Mouse (Mus musculus): Measurements from ENCODE around the gene Rims1. TPM values are rescaled to one million over a fixed set of nuclear protein-coding genes. Genes with fewer than 3 reads are reported as not detected.
A peak's percentile ranks its signal among the peaks of the same experiment; 100 is the strongest.

The Rims1 gene
- polyA plus RNA-seq, 1 experiment from 2014 or later = 10.9 TPM

DNA sequence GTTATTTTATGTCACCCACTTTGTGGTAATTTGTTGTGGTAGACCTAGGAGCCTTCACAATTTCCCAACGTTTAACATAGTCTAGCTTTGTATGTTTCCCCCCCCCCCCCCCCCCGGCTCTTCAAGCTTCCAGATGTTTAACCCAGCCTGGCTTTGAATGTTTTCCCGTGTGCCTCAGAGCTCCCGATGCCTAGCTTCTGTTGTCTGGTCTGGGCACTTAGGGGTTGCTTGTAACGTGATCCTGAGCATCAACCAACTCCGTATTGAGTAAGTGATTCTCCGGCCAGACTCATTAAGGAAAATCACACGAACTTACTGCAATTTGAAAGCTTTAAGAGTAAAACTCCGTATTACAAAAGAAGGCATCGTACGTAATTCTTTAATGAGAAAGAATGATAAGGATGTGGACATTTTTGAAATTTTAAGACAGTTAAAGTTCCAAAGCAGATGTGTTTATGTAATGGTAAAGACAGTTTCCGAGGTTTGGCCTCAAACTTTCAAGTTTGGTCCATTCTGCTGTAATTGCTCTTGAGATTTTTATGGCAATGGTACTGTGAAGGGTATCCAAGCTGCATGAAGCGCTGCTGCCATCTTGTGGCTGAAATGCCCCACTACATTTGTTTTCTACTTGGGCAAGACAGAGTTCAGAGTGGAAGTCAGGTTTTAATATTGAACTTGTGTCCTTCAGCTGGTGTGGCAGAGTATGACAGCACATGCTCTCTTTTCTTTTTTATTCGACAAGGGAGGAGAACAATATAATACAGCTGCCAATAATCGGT, 537.0 kb downstream of the Rims1 start:
- ATAC-seq (ENCODE audit: insufficient read depth, low FRiP score) = 0 out of 2 replicates have a peak, but pooled peaks have one; percentile 50
- H3K27ac ChIP-seq (ENCODE audit: low read length) = no peak overlapping the region
- H3K4me1 ChIP-seq (ENCODE audit: control insufficient read depth, insufficient read depth, low read length) = no peaks in the 10 kb centered on the region
- H3K4me2 ChIP-seq (ENCODE audit: low read depth, low read length) = peak overlapping the region; percentile 50
- H3K9ac ChIP-seq (ENCODE audit: low read length) = peak overlapping the region; percentile 35; the same call in 1 of the 2 replicates
- peak overlapping the region; percentile 16 for H3K4me3 ChIP-seq (replicated peaks; ENCODE audit: low read length)
- WGBS = 21% methylated on average over 15 of the region's 15 CpGs
- no peaks in the 10 kb centered on the region for H3K9me3 ChIP-seq (replicated peaks; ENCODE audit: control insufficient read depth, low read length)
- no peaks in the 10 kb centered on the region for H3K36me3 ChIP-seq (ENCODE audit: control insufficient read depth, insufficient read depth, low read length)
- H3K27me3 ChIP-seq (ENCODE audit: control insufficient read depth, insufficient read depth, low read length) = no peaks in the 10 kb centered on the region

DNA sequence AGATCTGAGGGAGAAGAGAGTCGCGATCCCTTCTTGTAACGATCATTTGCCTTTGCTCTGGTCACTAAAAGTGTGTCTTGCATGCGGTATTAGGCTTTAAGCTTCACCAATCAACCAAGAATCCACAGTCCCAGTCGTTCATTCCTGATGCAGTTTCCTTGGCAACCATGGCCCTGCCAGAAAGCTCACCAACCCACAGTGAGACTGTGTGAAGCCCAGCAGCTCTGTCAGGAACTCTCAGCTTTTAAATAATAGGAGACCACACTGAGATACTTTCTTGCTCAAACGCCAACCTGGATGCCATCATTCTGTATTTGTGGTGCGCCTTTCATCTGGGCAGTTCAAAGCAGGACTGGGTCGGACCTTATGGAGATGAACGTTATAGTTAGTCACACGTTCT, 539.3 kb downstream of the Rims1 start:
- Histone ChIP-seq H3K4me1 (ENCODE audit: control insufficient read depth, insufficient read depth, low read length) (no peaks in the 10 kb centered on the region), H3K4me2 (ENCODE audit: low read depth, low read length) (no peak overlapping the region), H3K4me3 (replicated peaks; ENCODE audit: low read length) (no peak overlapping the region), H3K9me3 (replicated peaks; ENCODE audit: control insufficient read depth, low read length) (no peaks in the 10 kb centered on the region), H3K27ac (ENCODE audit: low read length) (no peak overlapping the region), H3K27me3 (ENCODE audit: control insufficient read depth, insufficient read depth, low read length) (no peaks in the 10 kb centered on the region), H3K36me3 (ENCODE audit: control insufficient read depth, insufficient read depth, low read length) (no peaks in the 10 kb centered on the region), H3K9ac (ENCODE audit: low read length) (no peak overlapping the region)
- ATAC-seq (ENCODE audit: insufficient read depth, low FRiP score) = no peak
- WGBS = 75% methylated on average over 10 of the region's 10 CpGs

DNA sequence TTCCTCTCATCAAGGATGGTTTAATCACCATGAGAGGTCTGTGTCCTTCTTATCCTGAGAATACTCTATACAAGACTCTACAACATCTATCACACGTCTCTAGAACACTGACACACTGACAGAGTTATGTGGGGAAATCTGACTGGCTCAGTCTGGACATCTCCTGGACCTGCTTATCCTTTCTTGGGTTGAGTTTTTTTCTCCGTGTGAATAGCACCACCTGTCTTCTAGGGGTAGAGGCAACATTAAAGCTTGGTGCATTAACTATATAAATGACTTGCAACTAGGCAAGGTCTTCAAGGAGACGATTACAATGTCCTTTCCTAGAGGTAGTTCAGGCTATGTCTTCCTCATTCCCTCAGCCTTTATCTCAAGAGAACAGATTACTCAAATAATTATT, 540.3 kb downstream of the Rims1 start:
- 57% methylated on average over 3 of the region's 3 CpGs for WGBS
- no peak overlapping the region for H3K4me3 ChIP-seq (replicated peaks; ENCODE audit: low read length)
- H3K9me3 ChIP-seq (replicated peaks; ENCODE audit: control insufficient read depth, low read length) = no peaks in the 10 kb centered on the region
- H3K9ac ChIP-seq (ENCODE audit: low read length) = no peak overlapping the region
- no peak overlapping the region for H3K27ac ChIP-seq (ENCODE audit: low read length)
- H3K4me2 ChIP-seq (ENCODE audit: low read depth, low read length) = no peak overlapping the region
- ATAC-seq (ENCODE audit: insufficient read depth, low FRiP score) = no peak
- no peaks in the 10 kb centered on the region for H3K27me3 ChIP-seq (ENCODE audit: control insufficient read depth, insufficient read depth, low read length)
- H3K4me1 ChIP-seq (ENCODE audit: control insufficient read depth, insufficient read depth, low read length) = no peaks in the 10 kb centered on the region
- no peaks in the 10 kb centered on the region for H3K36me3 ChIP-seq (ENCODE audit: control insufficient read depth, insufficient read depth, low read length)

DNA sequence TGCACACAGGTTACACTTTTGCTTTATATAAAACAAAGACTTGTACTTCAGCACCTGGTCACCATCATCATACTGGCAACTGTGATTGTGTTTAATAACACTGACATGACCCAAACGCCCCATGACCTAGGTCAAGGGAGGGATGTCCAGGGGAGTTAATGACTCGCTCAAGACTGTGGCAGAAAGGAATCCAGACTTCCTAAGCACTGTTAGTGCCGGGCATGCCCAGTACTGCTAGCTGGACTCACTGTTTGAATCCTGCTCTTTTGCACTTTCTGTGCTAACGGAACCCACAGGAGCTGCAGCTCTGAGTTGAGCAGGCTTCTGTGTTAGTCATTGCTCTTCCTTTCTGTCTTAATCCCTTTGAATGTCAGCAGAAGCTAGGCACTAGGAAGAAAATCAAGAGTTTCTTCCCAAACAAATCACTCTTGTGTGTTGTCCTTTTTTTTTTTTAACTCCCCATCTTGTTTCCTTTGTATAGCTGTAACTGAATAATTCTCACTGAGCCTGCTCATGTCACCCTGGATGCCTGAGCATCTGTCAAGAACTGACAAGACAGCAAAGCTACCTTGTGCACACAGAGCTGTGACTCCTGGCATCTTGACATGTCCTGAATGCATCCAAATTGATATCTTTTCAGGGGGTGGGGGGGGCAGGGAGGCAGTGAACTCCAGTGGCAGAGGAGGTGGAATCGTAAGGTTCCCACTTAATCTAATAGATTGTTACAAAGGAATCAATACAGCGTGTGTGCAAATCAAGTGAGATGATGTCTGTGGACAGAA, 543.4 kb downstream of the Rims1 start:
- ATAC-seq (ENCODE audit: insufficient read depth, low FRiP score) = no peak
- 42% methylated on average over 6 of the region's 6 CpGs for WGBS
- no peak overlapping the region for H3K27ac ChIP-seq (ENCODE audit: low read length)

DNA sequence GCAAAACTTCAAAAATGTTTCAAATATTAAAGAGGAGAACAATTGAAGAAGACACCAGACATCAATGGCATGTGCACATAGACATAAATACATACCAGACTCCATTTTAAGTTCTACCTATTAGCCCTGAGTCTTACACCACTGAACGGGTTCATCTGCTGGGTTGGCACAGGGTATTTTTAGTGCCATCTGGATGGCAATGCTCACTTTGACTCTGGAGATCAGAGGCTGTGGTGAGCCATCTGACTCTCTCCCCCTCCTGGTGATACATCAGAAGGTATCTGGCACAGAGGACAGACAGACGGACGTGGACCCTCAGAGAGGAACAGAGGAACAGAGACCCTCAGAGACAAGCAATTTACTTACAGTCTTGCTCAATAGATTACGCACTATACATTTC, 544.1 kb downstream of the Rims1 start:
- Histone ChIP-seq H3K27ac (ENCODE audit: low read length) (no peak overlapping the region), H3K4me1 (ENCODE audit: control insufficient read depth, insufficient read depth, low read length) (no peaks in the 10 kb centered on the region), H3K4me2 (ENCODE audit: low read depth, low read length) (no peak overlapping the region), H3K4me3 (replicated peaks; ENCODE audit: low read length) (no peak overlapping the region), H3K9me3 (replicated peaks; ENCODE audit: control insufficient read depth, low read length) (no peaks in the 10 kb centered on the region), H3K27me3 (ENCODE audit: control insufficient read depth, insufficient read depth, low read length) (no peaks in the 10 kb centered on the region), H3K9ac (ENCODE audit: low read length) (no peak overlapping the region), H3K36me3 (ENCODE audit: control insufficient read depth, insufficient read depth, low read length) (no peaks in the 10 kb centered on the region)
- WGBS = 83% methylated on average over 4 of the region's 4 CpGs
- ATAC-seq (ENCODE audit: insufficient read depth, low FRiP score) = no peak

More for the DNA sequence above, 543.4 kb downstream of the Rims1 start:
- H3K27me3 ChIP-seq (ENCODE audit: control insufficient read depth, insufficient read depth, low read length) = no peaks in the 10 kb centered on the region
- H3K9ac ChIP-seq (ENCODE audit: low read length) = no peak overlapping the region
- no peak overlapping the region for H3K4me2 ChIP-seq (ENCODE audit: low read depth, low read length)
- no peaks in the 10 kb centered on the region for H3K36me3 ChIP-seq (ENCODE audit: control insufficient read depth, insufficient read depth, low read length)
- H3K4me3 ChIP-seq (replicated peaks; ENCODE audit: low read length) = no peak overlapping the region
- H3K4me1 ChIP-seq (ENCODE audit: control insufficient read depth, insufficient read depth, low read length) = no peaks in the 10 kb centered on the region
- H3K9me3 ChIP-seq (replicated peaks; ENCODE audit: control insufficient read depth, low read length) = no peaks in the 10 kb centered on the region

DNA sequence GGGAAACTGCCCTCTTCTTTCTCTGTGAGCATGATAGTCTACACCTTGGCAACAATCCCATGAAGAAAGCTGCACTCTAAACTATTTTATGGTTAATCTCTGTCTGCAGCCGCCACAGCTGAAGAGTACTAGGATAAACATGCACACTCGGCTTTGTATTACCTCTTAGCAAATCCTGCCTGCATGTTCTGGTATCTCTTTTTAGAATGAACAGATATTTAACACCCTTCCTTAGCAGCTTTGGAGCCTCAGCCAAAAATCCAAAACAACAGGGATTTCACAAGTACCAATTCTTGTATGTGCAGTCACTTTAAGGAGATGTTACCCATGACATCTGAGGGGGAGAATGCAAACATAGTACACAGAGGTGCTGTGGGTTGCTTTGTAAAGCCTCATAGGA, 545.5 kb downstream of the Rims1 start:
- Histone ChIP-seq H3K36me3 (ENCODE audit: control insufficient read depth, insufficient read depth, low read length) (no peaks in the 10 kb centered on the region), H3K9me3 (replicated peaks; ENCODE audit: control insufficient read depth, low read length) (no peaks in the 10 kb centered on the region), H3K9ac (ENCODE audit: low read length) (no peak overlapping the region), H3K27me3 (ENCODE audit: control insufficient read depth, insufficient read depth, low read length) (no peaks in the 10 kb centered on the region), H3K4me2 (ENCODE audit: low read depth, low read length) (no peak overlapping the region), H3K4me3 (replicated peaks; ENCODE audit: low read length) (no peak overlapping the region), H3K4me1 (ENCODE audit: control insufficient read depth, insufficient read depth, low read length) (no peaks in the 10 kb centered on the region), H3K27ac (ENCODE audit: low read length) (no peak overlapping the region)
- WGBS = 45% methylated on average over 2 of the region's 2 CpGs
- ATAC-seq (ENCODE audit: insufficient read depth, low FRiP score) = no peak

DNA sequence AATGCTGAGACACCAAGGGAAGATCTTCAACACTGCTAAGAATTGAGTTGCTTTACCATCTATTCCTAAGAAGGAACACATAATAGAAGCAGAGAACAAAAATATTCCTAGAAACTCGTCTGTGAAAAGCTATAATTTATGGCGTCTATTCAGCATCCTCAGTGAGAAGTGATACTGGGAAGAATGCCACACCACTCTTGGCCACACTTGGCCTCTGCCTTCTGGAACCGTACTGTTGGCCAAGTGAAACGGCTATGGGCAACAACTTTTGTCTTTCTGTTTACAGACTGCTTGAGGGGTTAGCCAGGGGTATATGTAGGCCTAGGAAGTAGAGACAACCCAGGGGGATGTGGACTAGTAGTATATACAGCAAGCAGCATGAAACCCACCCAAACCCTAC, 547.4 kb downstream of the Rims1 start:
- H3K4me3 ChIP-seq (replicated peaks; ENCODE audit: low read length) = no peak overlapping the region
- no peak overlapping the region for H3K27ac ChIP-seq (ENCODE audit: low read length)
- WGBS = 59% methylated on average over 4 of the region's 4 CpGs

DNA sequence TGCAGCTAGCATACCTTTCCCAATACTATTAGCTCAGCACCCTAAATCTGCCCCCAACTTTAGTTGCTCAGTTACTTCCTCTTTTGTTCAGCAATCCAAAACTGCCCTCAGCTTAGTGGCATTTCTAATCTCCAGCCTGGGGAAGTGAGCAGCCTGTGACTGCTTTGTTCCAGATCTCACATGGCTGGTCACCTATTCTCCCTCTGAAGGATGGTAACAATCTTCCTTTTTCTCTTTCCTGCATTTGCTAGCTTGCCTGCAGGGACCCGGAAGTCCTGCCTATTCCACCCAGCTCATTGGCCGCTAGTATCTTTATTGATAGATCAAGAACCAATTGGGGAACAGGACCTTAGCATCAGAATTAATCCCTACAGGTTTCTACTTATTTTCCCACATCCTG, 551.5 kb downstream of the Rims1 start:
- no peak for ATAC-seq (ENCODE audit: insufficient read depth, low FRiP score)
- Histone ChIP-seq H3K27me3 (ENCODE audit: control insufficient read depth, insufficient read depth, low read length) (no peaks in the 10 kb centered on the region), H3K27ac (ENCODE audit: low read length) (no peak overlapping the region), H3K9ac (ENCODE audit: low read length) (no peak overlapping the region), H3K9me3 (replicated peaks; ENCODE audit: control insufficient read depth, low read length) (no peaks in the 10 kb centered on the region), H3K4me2 (ENCODE audit: low read depth, low read length) (no peak overlapping the region), H3K4me1 (ENCODE audit: control insufficient read depth, insufficient read depth, low read length) (no peaks in the 10 kb centered on the region), H3K4me3 (replicated peaks; ENCODE audit: low read length) (no peak overlapping the region), H3K36me3 (ENCODE audit: control insufficient read depth, insufficient read depth, low read length) (no peaks in the 10 kb centered on the region)
- WGBS = 87% methylated on average over 2 of the region's 2 CpGs

More for the DNA sequence above, 547.4 kb downstream of the Rims1 start:
- H3K36me3 ChIP-seq (ENCODE audit: control insufficient read depth, insufficient read depth, low read length) = no peaks in the 10 kb centered on the region
- no peaks in the 10 kb centered on the region for H3K27me3 ChIP-seq (ENCODE audit: control insufficient read depth, insufficient read depth, low read length)
- H3K4me1 ChIP-seq (ENCODE audit: control insufficient read depth, insufficient read depth, low read length) = no peaks in the 10 kb centered on the region
- no peak overlapping the region for H3K4me2 ChIP-seq (ENCODE audit: low read depth, low read length)
- H3K9me3 ChIP-seq (replicated peaks; ENCODE audit: control insufficient read depth, low read length) = no peaks in the 10 kb centered on the region
- H3K9ac ChIP-seq (ENCODE audit: low read length) = no peak overlapping the region
- ATAC-seq (ENCODE audit: insufficient read depth, low FRiP score) = no peak

DNA sequence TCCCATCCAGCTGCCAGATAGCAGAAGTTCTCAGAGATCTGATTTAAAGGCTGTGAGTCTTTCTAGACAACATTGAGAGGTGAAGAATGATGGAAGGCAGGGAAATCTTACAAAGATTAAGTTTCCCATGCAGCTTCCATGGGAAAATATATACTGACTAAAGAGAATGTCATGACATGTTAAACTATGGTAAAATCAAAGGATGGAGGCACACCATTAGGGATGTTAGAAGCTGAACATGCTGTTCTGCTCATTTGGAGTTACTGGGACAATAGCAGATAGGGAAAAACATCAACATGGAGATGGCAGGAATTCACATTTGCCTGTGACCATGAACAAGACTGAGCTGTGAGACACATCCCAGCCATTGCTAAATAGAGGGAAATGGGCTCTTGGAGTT, 552.9 kb downstream of the Rims1 start:
- Histone ChIP-seq H3K4me3 (replicated peaks; ENCODE audit: low read length) (no peak overlapping the region), H3K9me3 (replicated peaks; ENCODE audit: control insufficient read depth, low read length) (no peaks in the 10 kb centered on the region), H3K27me3 (ENCODE audit: control insufficient read depth, insufficient read depth, low read length) (no peaks in the 10 kb centered on the region), H3K4me1 (ENCODE audit: control insufficient read depth, insufficient read depth, low read length) (no peaks in the 10 kb centered on the region), H3K4me2 (ENCODE audit: low read depth, low read length) (no peak overlapping the region), H3K9ac (ENCODE audit: low read length) (no peak overlapping the region), H3K36me3 (ENCODE audit: control insufficient read depth, insufficient read depth, low read length) (no peaks in the 10 kb centered on the region), H3K27ac (ENCODE audit: low read length) (no peak overlapping the region)
- ATAC-seq (ENCODE audit: insufficient read depth, low FRiP score) = no peak
